Mouse (Mus musculus) E14TG2a.4 (cell line): ENCODE measurements at regions not wholly inside any gene's neighbourhood (a gene's known extent, or its start where the extent isn't known, plus 50 kb on each side); places are given as distances from the start of the nearest gene placed in this dataset.

Source experiments
- H3K27me3 ChIP-seq: 2 replicates; pipeline ENCODE4 v1.6.1; 2014; ENCODE audit warnings: low read length, control low read depth; ENCODE audit not compliant: insufficient read depth
- H3K36me3 ChIP-seq: 2 replicates; pipeline ENCODE4 v1.6.1; 2014; ENCODE audit warnings: low read length, control low read depth; ENCODE audit not compliant: insufficient read depth
- H3K4me1 ChIP-seq: replicated peaks from 2 replicates; pipeline ENCODE4 v1.6.1; 2014; ENCODE audit warnings: low read depth, low read length, control low read depth
- H3K4me3 ChIP-seq: replicated peaks from 2 replicates; pipeline ENCODE4 v1.5.1; 2014; ENCODE audit warnings: mild to moderate bottlenecking, low read length
- H3K9me3 ChIP-seq: 2 replicates; pipeline ENCODE4 v1.6.1; 2014; ENCODE audit warnings: low read length, control low read depth
- CTCF ChIP-seq: conservative IDR thresholded peaks from 2 replicates; pipeline ENCODE4 v1.5.1; 2014; ENCODE audit warnings: low read length
- NANOG ChIP-seq: IDR thresholded peaks from 2 replicates; pipeline ENCODE4 v1.6.1; 2014; ENCODE audit warnings: borderline replicate concordance, low read length, mixed read lengths
- POU5F1 ChIP-seq: IDR thresholded peaks from 2 replicates; pipeline ENCODE4 v1.6.1; 2014; ENCODE audit warnings: low read length, borderline replicate concordance

- H3K9me3 ChIP-seq: no peaks in the 10 kb centered on the region
- H3K4me3 ChIP-seq: no peak overlapping the region
- H3K4me1 ChIP-seq: peaks cover 6% of the 10 kb centered on the region
- no peaks in the 10 kb centered on the region for H3K36me3 ChIP-seq
- TF ChIP-seq NANOG: no peak
- no peak for TF ChIP-seq CTCF
- TF ChIP-seq POU5F1: no peak
- H3K27me3 ChIP-seq: peaks cover 5% of the 10 kb centered on the region; the same call in 1 of the 2 replicates
Measured at GRCm38 (mm10) chr10:111736026-111736425, 229.9 kb downstream of the Phlda1 start.

- H3K9me3 ChIP-seq: no peaks in the 10 kb centered on the region
- TF ChIP-seq POU5F1: no peak
- no peak for TF ChIP-seq CTCF
- no peak; the same call in 1 of the 2 replicates for TF ChIP-seq NANOG
- H3K36me3 ChIP-seq: no peaks in the 10 kb centered on the region
- no peak overlapping the region for H3K4me3 ChIP-seq
- H3K27me3 ChIP-seq: peaks cover 5% of the 10 kb centered on the region; the same call in 1 of the 2 replicates
- peaks cover 6% of the 10 kb centered on the region for H3K4me1 ChIP-seq
Measured at GRCm38 (mm10) chr10:111739471-111740138, 232.9 kb upstream of the Krr1 start.

GRCm38 (mm10) chr10:111740586-111741265 is 231.7 kb upstream of the Krr1 start:
- H3K36me3 ChIP-seq: no peaks in the 10 kb centered on the region
- TF ChIP-seq POU5F1 (no peak), NANOG (no peak)
- peaks cover 5% of the 10 kb centered on the region; the same call in 1 of the 2 replicates for H3K27me3 ChIP-seq
- no peaks in the 10 kb centered on the region for H3K9me3 ChIP-seq
- H3K4me1 ChIP-seq: peaks cover 6% of the 10 kb centered on the region
- no peak overlapping the region for H3K4me3 ChIP-seq

GRCm38 (mm10) chr10:111741301-111741945 is 231.0 kb upstream of the Krr1 start:
- Histone ChIP-seq H3K4me1 (peaks cover 6% of the 10 kb centered on the region), H3K27me3 (peaks cover 5% of the 10 kb centered on the region; the same call in 1 of the 2 replicates), H3K36me3 (no peaks in the 10 kb centered on the region), H3K4me3 (no peak overlapping the region), H3K9me3 (no peaks in the 10 kb centered on the region)
- TF ChIP-seq NANOG (no peak), POU5F1 (no peak), CTCF (no peak)

- H3K27me3 ChIP-seq: peaks cover 5% of the 10 kb centered on the region; the same call in 1 of the 2 replicates
- no peak for TF ChIP-seq NANOG
- TF ChIP-seq CTCF: no peak
- TF ChIP-seq POU5F1: no peak
Measured at GRCm38 (mm10) chr10:111743291-111743690, 229.2 kb upstream of the Krr1 start.

GRCm38 (mm10) chr10:111745116-111745515 is 227.3 kb upstream of the Krr1 start:
- Histone ChIP-seq H3K9me3 (no peaks in the 10 kb centered on the region), H3K4me3 (no peak overlapping the region), H3K27me3 (peaks cover 5% of the 10 kb centered on the region; the same call in 1 of the 2 replicates), H3K4me1 (no peaks in the 10 kb centered on the region), H3K36me3 (no peaks in the 10 kb centered on the region)
- no peak for TF ChIP-seq CTCF
- TF ChIP-seq POU5F1: no peak
- TF ChIP-seq NANOG: no peak

More at GRCm38 (mm10) chr10:111743291-111743690, 229.2 kb upstream of the Krr1 start:
- Histone ChIP-seq H3K4me1 (peaks cover 6% of the 10 kb centered on the region), H3K36me3 (no peaks in the 10 kb centered on the region), H3K4me3 (no peak overlapping the region), H3K9me3 (no peaks in the 10 kb centered on the region)

- Histone ChIP-seq H3K4me1 (no peaks in the 10 kb centered on the region), H3K27me3 (no peaks in the 10 kb centered on the region; the same call in 1 of the 2 replicates), H3K36me3 (no peaks in the 10 kb centered on the region), H3K4me3 (no peak overlapping the region), H3K9me3 (no peaks in the 10 kb centered on the region)
- TF ChIP-seq NANOG (no peak), CTCF (no peak), POU5F1 (no peak)
Measured at GRCm38 (mm10) chr10:111746067-111746878, 226.2 kb upstream of the Krr1 start.

GRCm38 (mm10) chr10:111746879-111747477 is 225.5 kb upstream of the Krr1 start:
- H3K27me3 ChIP-seq: no peaks in the 10 kb centered on the region
- TF ChIP-seq NANOG (no peak), CTCF (no peak), POU5F1 (no peak)
- no peak overlapping the region for H3K4me3 ChIP-seq
- H3K9me3 ChIP-seq: no peaks in the 10 kb centered on the region
- no peaks in the 10 kb centered on the region for H3K4me1 ChIP-seq
- no peaks in the 10 kb centered on the region for H3K36me3 ChIP-seq
